Mouse (Mus musculus) layer of hippocampus, postnatal 14 days (tissue): ENCODE measurements at regions not wholly inside any gene's neighbourhood (a gene's known extent, or its start where the extent isn't known, plus 50 kb on each side); places are given as distances from the start of the nearest gene placed in this dataset.

Experiments
- DNase-seq, 2 experiments: peaks; one replicate each; pipeline ENCODE4 v3.0.0; 2021 to 2022; ENCODE audit warnings: low spot score in 2 of 2, mixed read lengths in 1 of 2

GRCm38 (mm10) chr6:105549366-105549765, 128.1 kb upstream of the Cntn4 start:
- no peak for DNase-seq

DNA sequence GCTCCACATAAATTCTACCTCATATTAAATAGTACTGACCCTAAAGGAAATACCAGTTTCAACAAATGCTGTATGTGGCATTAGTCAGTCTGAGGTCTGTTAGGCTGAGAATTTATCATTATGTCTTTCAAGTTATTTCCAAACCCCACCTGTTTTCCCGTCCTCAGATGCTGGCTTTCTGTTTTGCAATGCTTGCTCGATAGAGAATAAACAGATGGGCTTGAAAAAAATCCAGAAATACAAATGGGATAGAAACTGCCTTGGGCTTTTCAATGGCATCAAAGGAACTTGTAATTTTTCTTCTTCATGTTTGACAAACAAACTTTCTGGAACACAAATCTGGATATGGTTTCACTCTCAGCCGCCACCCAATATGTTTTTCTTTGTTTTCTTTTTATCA, 109.2 kb upstream of the Cntn4 start:
- peak in 1 of 2 experiments; percentile 75 for DNase-seq

DNA sequence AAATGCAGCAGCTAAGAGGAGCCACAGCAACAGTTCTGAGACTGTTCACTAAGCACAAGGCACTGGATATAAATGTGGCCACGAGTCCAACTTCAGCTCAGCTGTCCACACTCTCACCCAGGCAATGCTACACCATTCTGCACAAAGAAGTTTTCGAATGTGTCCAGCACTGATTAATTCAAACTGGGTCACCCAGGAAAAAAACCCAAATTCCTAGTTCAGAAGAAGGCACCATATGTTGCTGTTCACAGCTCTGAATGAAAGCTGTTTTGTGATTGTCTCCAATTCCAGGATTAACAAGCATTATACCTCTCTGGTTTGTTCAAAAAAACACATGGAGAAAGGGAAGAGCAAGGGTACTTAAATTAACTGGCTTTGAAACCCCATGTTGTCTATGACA, 108.4 kb upstream of the Cntn4 start:
- DNase-seq, result peak; percentile 4 to 39

DNA sequence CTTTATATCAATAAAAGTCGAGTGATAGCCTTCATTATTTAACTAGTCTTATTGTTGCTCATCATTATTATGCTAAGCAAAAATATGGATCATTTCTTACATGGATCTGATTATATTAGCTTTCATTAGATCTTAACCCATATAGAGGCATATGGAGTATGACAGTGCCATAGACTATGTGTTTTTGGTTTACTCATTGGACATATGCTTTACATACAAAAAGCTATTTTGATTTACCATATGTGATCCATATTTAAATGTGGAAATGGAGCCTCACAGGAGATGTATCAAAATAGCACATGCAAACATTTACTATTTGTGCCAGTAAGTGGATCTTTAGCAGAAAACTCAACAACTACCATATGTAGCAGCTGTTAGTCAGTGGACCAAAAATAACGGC, 73.2 kb upstream of the Cntn4 start:
- DNase-seq, result no peak
